Mouse (Mus musculus) MEL (cell line): ENCODE data around the gene Ddhd1. TPM values are rescaled to one million over a fixed set of nuclear protein-coding genes. Genes with fewer than 3 reads are reported as not detected.

Experiments
- DNase-seq: peaks from one replicate; pipeline ENCODE4 v3.0.0; 2011; ENCODE audit warnings: low read depth, low spot score
- H3K27ac ChIP-seq: 2 replicates; pipeline ENCODE4 v1.5.1; 2012; ENCODE audit warnings: low read depth, mild to moderate bottlenecking, control low read depth, low read length, moderate library complexity; ENCODE audit not compliant: control insufficient read depth
- H3K27me3 ChIP-seq, 2 experiments: fragments of 150-350 bp in 1 of 2; sonication (generic) in 1 of 2; 2 replicates each; pipeline ENCODE4 v1.6.1; 2012; ENCODE audit warnings: low read length in 2 of 2, mild to moderate bottlenecking in 2 of 2, improper control_type of control experiment in 1 of 2, moderate library complexity in 1 of 2; ENCODE audit not compliant: insufficient read depth in 2 of 2, control insufficient read depth in 1 of 2
- H3K36me3 ChIP-seq, 2 experiments: 2 replicates each; pipeline ENCODE4 v1.6.1; 2012 to 2014; ENCODE audit warnings: low read length in 2 of 2, improper control_type of control experiment in 1 of 2, inconsistent platforms in 1 of 2, mild to moderate bottlenecking in 1 of 2; ENCODE audit not compliant: insufficient read depth in 2 of 2, control insufficient read depth in 1 of 2
- H3K4me1 ChIP-seq, 2 experiments: fragments of 150-350 bp in 1 of 2; sonication (generic) in 1 of 2; 2 replicates each; pipeline ENCODE4 v1.6.1; 2012; ENCODE audit warnings: low read length in 2 of 2, improper control_type of control experiment in 1 of 2, mild to moderate bottlenecking in 1 of 2; ENCODE audit not compliant: insufficient read depth in 2 of 2, control insufficient read depth in 1 of 2
- H3K4me3 ChIP-seq, 2 experiments: fragments of 150-350 bp in 1 of 2; sonication (generic) in 1 of 2; 2 replicates each; pipeline ENCODE4 v1.5.1; 2012; ENCODE audit warnings: low read depth in 2 of 2, low read length in 2 of 2, mild to moderate bottlenecking in 2 of 2, moderate library complexity in 2 of 2, control low read depth in 1 of 2, improper control_type of control experiment in 1 of 2; ENCODE audit not compliant: control insufficient read depth in 1 of 2, insufficient read depth in 1 of 2
- H3K79me2 ChIP-seq: 2 replicates; pipeline ENCODE4 v1.6.1; 2012; ENCODE audit warnings: mild to moderate bottlenecking, low read length, moderate library complexity; ENCODE audit not compliant: control insufficient read depth, poor library complexity, insufficient read depth
- H3K9ac ChIP-seq: 2 replicates; pipeline ENCODE4 v1.6.1; 2012; ENCODE audit warnings: low read depth, mild to moderate bottlenecking, control low read depth, low read length, moderate library complexity; ENCODE audit not compliant: control insufficient read depth, poor library complexity, severe bottlenecking
- H3K9me3 ChIP-seq: fragments of 150-350 bp; sonication (generic); replicated peaks from 2 replicates; pipeline ENCODE4 v1.6.1; 2012; ENCODE audit warnings: mild to moderate bottlenecking, low read length, improper control_type of control experiment, moderate library complexity; ENCODE audit not compliant: insufficient read depth
- E2F4 ChIP-seq: IDR thresholded peaks from 2 replicates; pipeline ENCODE4 v1.6.1; 2011; ENCODE audit warnings: low read depth, low read length, improper control_type of control experiment, borderline replicate concordance
- KAT2A ChIP-seq: conservative IDR thresholded peaks from 2 replicates; pipeline ENCODE4 v1.6.1; 2012; ENCODE audit warnings: low read depth, low read length, improper control_type of control experiment, inconsistent platforms
- MAFK ChIP-seq: IDR thresholded peaks from 2 replicates; pipeline ENCODE4 v1.6.1; 2011; ENCODE audit warnings: low read depth, mild to moderate bottlenecking, low read length, improper control_type of control experiment, borderline replicate concordance
- MAZ ChIP-seq: IDR thresholded peaks from 2 replicates; pipeline ENCODE4 v1.6.1; 2012; ENCODE audit warnings: low read depth, mild to moderate bottlenecking, inconsistent platforms, low read length, improper control_type of control experiment
- MEF2A ChIP-seq: IDR thresholded peaks from 2 replicates; pipeline ENCODE4 v1.6.1; 2014; ENCODE audit warnings: low read depth, mild to moderate bottlenecking, inconsistent platforms, low read length, improper control_type of control experiment; ENCODE audit not compliant: poor library complexity, insufficient replicate concordance, severe bottlenecking; ENCODE audit errors: extremely low read depth
- MXI1 ChIP-seq: IDR thresholded peaks from 2 replicates; pipeline ENCODE4 v1.6.1; 2011; ENCODE audit warnings: mild to moderate bottlenecking, low read depth, low read length, improper control_type of control experiment
- MYC ChIP-seq: IDR thresholded peaks from 2 replicates; pipeline ENCODE4 v1.6.1; 2011; ENCODE audit warnings: low read depth, mild to moderate bottlenecking, low read length, improper control_type of control experiment, moderate library complexity
- NELFE ChIP-seq: IDR thresholded peaks from 2 replicates; pipeline ENCODE4 v1.6.1; 2011; ENCODE audit warnings: low read depth, low read length, improper control_type of control experiment
- POLR2A ChIP-seq, 2 experiments: IDR thresholded peaks; 2 replicates each; pipeline ENCODE4 v1.6.1; 2011 to 2012; ENCODE audit warnings: low read length in 2 of 2, mild to moderate bottlenecking in 2 of 2, control low read depth in 1 of 2, improper control_type of control experiment in 1 of 2, low read depth in 1 of 2, moderate library complexity in 1 of 2; ENCODE audit not compliant: control insufficient read depth in 1 of 2, insufficient read depth in 1 of 2, poor library complexity in 1 of 2
- POLR2AphosphoS5 ChIP-seq: IDR thresholded peaks from 2 replicates; pipeline ENCODE4 v1.6.1; 2012; ENCODE audit warnings: low read depth, borderline replicate concordance, mild to moderate bottlenecking, inconsistent platforms, low read length, moderate library complexity, mixed read lengths
- RAD21 ChIP-seq: IDR thresholded peaks from 2 replicates; pipeline ENCODE4 v1.6.1; 2011; ENCODE audit warnings: mild to moderate bottlenecking, low read depth, low read length, improper control_type of control experiment
- TAL1 ChIP-seq: IDR thresholded peaks from 2 replicates; pipeline ENCODE4 v1.6.1; 2012; ENCODE audit warnings: mild to moderate bottlenecking, inconsistent platforms, low read length, moderate library complexity, mixed read lengths
- TBP ChIP-seq: IDR thresholded peaks from 2 replicates; pipeline ENCODE4 v1.8.0; 2011; ENCODE audit warnings: low read depth, low read length, improper control_type of control experiment
- TCF12 ChIP-seq: IDR thresholded peaks from 2 replicates; pipeline ENCODE4 v1.6.1; 2014; ENCODE audit warnings: low read depth, mild to moderate bottlenecking, inconsistent platforms, low read length, improper control_type of control experiment, moderate library complexity
- UBTF ChIP-seq: IDR thresholded peaks from 2 replicates; pipeline ENCODE4 v1.6.1; 2012; ENCODE audit warnings: low read depth, mild to moderate bottlenecking, inconsistent platforms, low read length, improper control_type of control experiment, moderate library complexity, borderline replicate concordance; ENCODE audit not compliant: insufficient read depth
- USF1 ChIP-seq: IDR thresholded peaks from 2 replicates; pipeline ENCODE4 v1.6.1; 2014; ENCODE audit warnings: low read depth, mild to moderate bottlenecking, inconsistent platforms, low read length, improper control_type of control experiment, moderate library complexity
- ZC3H11A ChIP-seq: IDR thresholded peaks from 2 replicates; pipeline ENCODE4 v1.6.1; 2012; ENCODE audit warnings: low read depth, mild to moderate bottlenecking, inconsistent platforms, low read length, improper control_type of control experiment
- ZKSCAN1 ChIP-seq: IDR thresholded peaks from 2 replicates; pipeline ENCODE4 v1.6.1; 2012; ENCODE audit warnings: low read depth, mild to moderate bottlenecking, inconsistent platforms, low read length, improper control_type of control experiment, moderate library complexity
- polyA plus RNA-seq, 2 experiments: library from polyadenylated mRNA; stranded (reverse) in 1 of 2; unstranded in 1 of 2; fragments of >175 nt in 1 of 2; fragments of >200 nt in 1 of 2; gene quantifications; 2 replicates each; pipeline versions ENCODE4 v1.2.1 to v1.2.4; 2012; ENCODE audit warnings: low replicate concordance in 2 of 2, low read depth in 1 of 2; ENCODE audit not compliant: insufficient read length in 2 of 2, insufficient read depth in 1 of 2, missing spikeins in 1 of 2
- total RNA-seq: library from RNA; depleted of rRNA; stranded (reverse); fragments of 300-350 nt; gene quantifications from 2 replicates; pipeline ENCODE4 v1.2.3, GENCODE M21; 2012

Ddhd1 gene
- total and polyA plus RNA-seq, 3 experiments, result 9.0 to 14.3 TPM; not detected in 1

GRCm38 (mm10) chr14:45643461-45643860, 14.5 kb downstream of the Ddhd1 start:
- Histone ChIP-seq H3K79me2 (peaks cover 6% of the 10 kb centered on the region), H3K27ac (no peak overlapping the region), H3K36me3 (no peaks in the 10 kb centered on the region), H3K9ac (no peak overlapping the region), H3K4me1 (no peaks in the 10 kb centered on the region), H3K9me3 (no peaks in the 10 kb centered on the region), H3K27me3 (no peaks in the 10 kb centered on the region), H3K4me3 (no peak overlapping the region)
- DNase-seq, result no peak
- no peak for TF ChIP-seq ZKSCAN1
- no peak for TF ChIP-seq MYC
- TF ChIP-seq UBTF, result no peak
- no peak for TF ChIP-seq MAZ
- TF ChIP-seq POLR2AphosphoS5, result no peak
- TF ChIP-seq MAFK, result no peak
- no peak for TF ChIP-seq TBP
- no peak for TF ChIP-seq MXI1
- TF ChIP-seq E2F4, result no peak

DNA sequence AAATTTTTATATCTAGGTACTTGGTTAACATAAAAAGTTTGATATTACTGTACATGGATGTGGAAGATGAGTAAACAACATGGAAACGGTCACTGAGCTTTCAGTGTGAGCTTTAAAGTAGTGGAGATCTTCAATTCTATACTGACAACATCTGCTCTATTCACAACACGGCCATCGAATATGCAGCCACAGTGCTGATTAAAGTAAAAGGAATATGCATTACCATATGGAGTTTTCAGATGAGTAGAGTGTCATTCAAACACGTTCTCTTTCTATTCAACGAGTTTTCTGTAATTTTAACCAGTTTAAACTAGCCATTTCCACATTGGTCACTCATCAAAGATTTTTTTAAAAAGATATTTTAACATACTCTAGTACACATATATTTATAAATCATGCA, 15.1 kb downstream of the Ddhd1 start:
- Histone ChIP-seq H3K4me3 (no peak overlapping the region), H3K9ac (no peak overlapping the region), H3K4me1 (no peaks in the 10 kb centered on the region), H3K79me2 (peaks cover 6% of the 10 kb centered on the region; the same call in 1 of the 2 replicates), H3K36me3 (no peaks in the 10 kb centered on the region), H3K27ac (no peak overlapping the region), H3K9me3 (no peaks in the 10 kb centered on the region), H3K27me3 (no peaks in the 10 kb centered on the region)
- TF ChIP-seq TBP, result no peak
- no peak for TF ChIP-seq MXI1
- TF ChIP-seq TAL1, result no peak
- no peak for TF ChIP-seq MEF2A
- no peak for TF ChIP-seq TCF12
- TF ChIP-seq KAT2A, result no peak
- no peak for TF ChIP-seq MAFK
- no peak for TF ChIP-seq NELFE
- no peak for TF ChIP-seq ZC3H11A
- TF ChIP-seq ZKSCAN1, result no peak
- TF ChIP-seq USF1, result no peak
- TF ChIP-seq POLR2AphosphoS5, result no peak
- no peak for TF ChIP-seq POLR2A (IDR thresholded peaks at IDR 0.05; ENCODE audit: control insufficient read depth in 1 of 2, insufficient read depth in 1 of 2, low read depth in 1 of 2, low read length in 2 of 2, poor library complexity in 1 of 2)
- no peak for TF ChIP-seq RAD21
- no peak for DNase-seq
